Mouse (Mus musculus) ES-E14 (cell line): ENCODE measurements at regions not wholly inside any gene's neighbourhood (a gene's known extent, or its start where the extent isn't known, plus 50 kb on each side); places are given as distances from the start of the nearest gene placed in this dataset.
"Not testable (repeated sequence)": the region's sequence is repeated elsewhere in the genome, so short reads cannot be mapped to it uniquely, and the experiment has no call there.

Experiments
- DNase-seq: peaks from one replicate; pipeline ENCODE4 v3.0.0-alpha.2; 2013; ENCODE audit warnings: low read depth, low spot score
- H3K27ac ChIP-seq: 2 replicates; pipeline ENCODE4 v1.5.1; 2012; ENCODE audit warnings: low read depth, mild to moderate bottlenecking, low read length, moderate library complexity, mixed read lengths; ENCODE audit not compliant: poor library complexity, insufficient read depth, severe bottlenecking
- H3K36me3 ChIP-seq: 2 replicates; pipeline ENCODE4 v1.6.1; 2012; ENCODE audit warnings: mild to moderate bottlenecking, low read length, moderate library complexity, mixed read lengths; ENCODE audit not compliant: control insufficient read depth, poor library complexity, insufficient read depth, severe bottlenecking
- H3K4me1 ChIP-seq, 2 experiments: fragments of 150-350 bp in 1 of 2; sonication (generic) in 1 of 2; 2 replicates each; pipeline ENCODE4 v1.6.1; 2012; ENCODE audit warnings: low read length in 2 of 2, mild to moderate bottlenecking in 1 of 2, mixed read lengths in 1 of 2; ENCODE audit not compliant: control insufficient read depth in 2 of 2, insufficient read depth in 2 of 2, poor library complexity in 1 of 2
- H3K4me3 ChIP-seq, 2 experiments: fragments of 150-350 bp in 1 of 2; sonication (generic) in 1 of 2; 2 replicates each; pipeline ENCODE4 v1.5.1; 2012; ENCODE audit warnings: low read length in 2 of 2, low read depth in 1 of 2, mild to moderate bottlenecking in 1 of 2, mixed read lengths in 1 of 2; ENCODE audit not compliant: insufficient read depth in 1 of 2, poor library complexity in 1 of 2, severe bottlenecking in 1 of 2
- H3K9ac ChIP-seq: 2 replicates; pipeline ENCODE4 v1.6.1; 2012; ENCODE audit warnings: low read depth, mild to moderate bottlenecking, low read length, mixed read lengths; ENCODE audit not compliant: poor library complexity, insufficient read depth, severe bottlenecking
- H3K9me3 ChIP-seq: fragments of 150-350 bp; sonication (generic); 2 replicates; pipeline ENCODE4 v1.6.1; 2012; ENCODE audit warnings: low read depth, mild to moderate bottlenecking, low read length; ENCODE audit not compliant: control insufficient read depth, insufficient read depth
- CHD2 ChIP-seq: IDR thresholded peaks from 2 replicates; pipeline ENCODE4 v1.6.1; 2014; ENCODE audit warnings: mild to moderate bottlenecking, low read depth, low read length, inconsistent platforms
- HCFC1 ChIP-seq: IDR thresholded peaks from 2 replicates; pipeline ENCODE4 v1.6.1; 2012; ENCODE audit warnings: low read length, inconsistent platforms, borderline replicate concordance; ENCODE audit not compliant: insufficient read depth
- MAFK ChIP-seq: IDR thresholded peaks from 2 replicates; pipeline ENCODE4 v1.6.1; 2014; ENCODE audit warnings: mild to moderate bottlenecking, low read depth, low read length, inconsistent platforms; ENCODE audit not compliant: insufficient read depth
- ZC3H11A ChIP-seq: IDR thresholded peaks from 2 replicates; pipeline ENCODE4 v1.6.1; 2012; ENCODE audit warnings: low read depth, mild to moderate bottlenecking, inconsistent platforms, low read length, borderline replicate concordance
- ZNF384 ChIP-seq: IDR thresholded peaks from 2 replicates; pipeline ENCODE4 v1.6.1; 2012; ENCODE audit warnings: low read depth, low read length, inconsistent platforms
- in situ Hi-C, 2 experiments: fragments of 600-800 bp; cut with MboI; formaldehyde crosslinking; loops; one replicate each; pipeline ENCODE4 v1.15.1; 2025; ENCODE audit warnings: low sequenced_read_pairs in 2 of 2, inconsistent platforms in 1 of 2; ENCODE audit not compliant: unreplicated experiment in 2 of 2

DNA sequence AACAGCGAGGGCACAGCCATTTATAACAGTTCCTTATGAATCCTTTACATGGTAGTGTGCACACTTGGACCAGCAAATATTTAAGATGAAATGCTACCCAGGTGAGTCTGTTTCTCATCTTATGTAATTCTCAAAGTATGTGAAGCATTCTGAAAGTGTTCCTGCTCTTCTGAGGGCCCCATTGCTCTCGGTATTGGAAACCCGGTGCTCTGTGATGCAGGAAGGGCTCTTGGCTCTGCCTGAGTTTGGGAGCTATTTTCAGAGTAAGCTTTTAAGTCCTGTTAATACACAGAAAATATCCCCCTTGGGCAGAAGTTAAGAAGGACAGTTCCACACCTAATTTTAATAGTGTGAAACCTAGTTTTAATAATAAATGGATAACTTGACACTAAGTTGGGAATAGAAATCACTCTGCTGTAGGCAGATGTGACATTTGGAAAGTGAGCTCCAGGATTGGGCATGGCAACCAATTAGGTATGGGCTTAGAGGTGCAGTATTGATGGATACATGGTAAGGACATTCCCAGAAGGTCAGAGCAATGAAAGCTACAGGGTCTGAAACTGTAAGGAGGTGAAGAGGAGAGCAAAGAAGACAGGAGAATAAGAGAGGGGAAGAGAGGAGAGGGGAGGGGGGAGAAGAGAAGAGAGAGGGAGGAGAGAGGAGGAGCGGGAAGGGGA, 145.8 kb upstream of the Slc25a13 start:
- TF ChIP-seq ZNF384 (no peak), MAFK (no peak), CHD2 (no peak), ZC3H11A (no peak), HCFC1 (no peak)

DNA sequence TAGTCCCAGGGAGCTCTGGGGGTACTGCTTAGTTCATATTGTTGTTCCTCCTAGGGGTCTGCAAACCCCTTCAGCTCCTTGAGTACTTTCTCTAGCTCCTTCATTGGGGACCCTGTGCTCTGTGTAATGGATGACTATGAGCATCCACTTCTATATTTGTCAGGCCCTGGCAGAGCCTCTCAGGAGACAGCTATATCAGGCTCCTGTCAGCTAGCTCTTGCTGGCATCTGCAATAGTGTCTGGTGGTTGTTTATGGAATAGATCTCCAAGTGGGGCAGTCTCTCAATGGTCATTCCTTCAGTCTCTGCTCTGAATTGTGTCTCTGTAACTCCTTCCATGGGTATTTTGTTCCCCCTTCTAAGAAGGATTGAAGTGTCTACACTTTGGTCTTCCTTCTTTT, 144.2 kb upstream of the Slc25a13 start:
- H3K36me3 ChIP-seq, H3K4me1 ChIP-seq, H3K27ac ChIP-seq, H3K4me3 ChIP-seq, H3K9ac ChIP-seq, H3K9me3 ChIP-seq, DNase-seq, in situ Hi-C loops: not testable (repeated sequence)

More for the DNA sequence above, 145.8 kb upstream of the Slc25a13 start:
- Histone ChIP-seq H3K27ac (no peak overlapping the region), H3K4me3 (no peak overlapping the region), H3K9ac (no peak overlapping the region), H3K4me1 (no peaks in the 10 kb centered on the region), H3K36me3 (no peaks in the 10 kb centered on the region), H3K9me3 (no peaks in the 10 kb centered on the region)
- in situ Hi-C loops = no loop called here
- DNase-seq = no peak

DNA sequence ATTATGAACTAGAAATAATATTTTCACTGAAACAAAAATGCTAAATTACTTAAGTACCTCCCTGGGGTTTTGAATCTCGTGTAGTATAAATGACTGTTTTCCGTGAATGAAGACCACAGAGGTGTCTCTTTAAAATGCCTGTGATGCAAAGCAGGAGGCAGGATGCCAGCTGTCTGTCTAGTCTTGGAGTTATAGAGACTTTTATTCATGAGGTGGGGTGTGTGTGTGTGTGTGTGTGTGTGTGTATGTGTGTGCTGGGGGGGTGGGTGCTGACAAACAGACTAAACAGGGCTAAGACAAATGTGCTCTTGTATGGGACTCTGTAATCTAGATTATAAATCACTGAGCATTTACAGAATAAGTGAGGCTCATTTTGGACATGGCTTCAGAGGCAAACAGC, 140.5 kb upstream of the Slc25a13 start:
- H3K4me1 ChIP-seq = no peaks in the 10 kb centered on the region
- no peak overlapping the region for H3K27ac ChIP-seq
- H3K9ac ChIP-seq = no peak overlapping the region
- TF ChIP-seq CHD2 (no peak), HCFC1 (no peak), ZC3H11A (no peak), ZNF384 (no peak), MAFK (no peak)
- no peak for DNase-seq
- H3K4me3 ChIP-seq = no peak overlapping the region
- no peaks in the 10 kb centered on the region for H3K36me3 ChIP-seq
- H3K9me3 ChIP-seq = no peaks in the 10 kb centered on the region
- in situ Hi-C loops = no loop called here

DNA sequence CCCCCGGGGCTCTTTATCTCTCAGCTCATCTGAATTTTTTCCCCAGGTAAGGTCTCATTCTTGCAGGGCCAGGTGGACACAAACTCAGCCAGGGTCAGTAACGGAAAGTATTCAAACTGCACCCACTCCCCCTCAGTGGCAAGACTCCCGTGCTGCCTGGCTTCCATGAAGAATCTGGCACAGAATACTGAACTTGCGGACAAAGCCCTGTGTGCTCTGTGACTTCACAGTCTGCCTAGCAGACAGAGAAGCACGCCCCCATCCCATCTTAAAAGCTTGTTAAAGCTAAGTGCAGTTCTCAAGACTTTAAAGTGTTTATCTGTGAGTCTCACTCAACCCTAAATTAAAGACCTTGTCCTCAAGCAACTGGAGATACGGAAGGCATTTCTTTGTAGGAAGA, 140.0 kb upstream of the Slc25a13 start:
- Histone ChIP-seq H3K36me3 (no peaks in the 10 kb centered on the region), H3K27ac (no peak overlapping the region), H3K9ac (no peak overlapping the region), H3K9me3 (no peaks in the 10 kb centered on the region), H3K4me1 (no peaks in the 10 kb centered on the region), H3K4me3 (no peak overlapping the region)
- in situ Hi-C loops = no loop called here
- no peak for DNase-seq
- TF ChIP-seq CHD2 (no peak), ZC3H11A (no peak), MAFK (no peak), HCFC1 (no peak), ZNF384 (no peak)

DNA sequence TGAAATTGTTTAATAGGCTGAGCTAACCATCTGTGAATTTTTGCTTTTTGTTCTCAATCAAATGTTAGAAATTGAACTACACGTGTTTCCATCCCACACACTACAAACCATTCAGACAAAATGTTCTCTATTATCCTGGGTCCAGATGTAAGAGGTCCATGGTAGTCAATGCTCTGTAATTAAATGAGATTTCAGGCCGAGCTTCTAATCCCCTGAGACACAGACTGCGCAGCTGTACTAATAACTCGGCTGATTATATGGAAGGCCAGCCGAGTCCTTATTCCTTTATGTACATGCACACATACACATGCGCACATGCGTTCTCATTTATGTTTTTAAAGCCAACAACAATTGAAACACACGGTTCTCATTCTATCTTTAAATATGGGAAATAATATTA, 118.3 kb upstream of the Slc25a13 start:
- in situ Hi-C loops = no loop called here
- DNase-seq = no peak
- no peak overlapping the region for H3K27ac ChIP-seq
- H3K9me3 ChIP-seq = no peaks in the 10 kb centered on the region
- TF ChIP-seq CHD2 (no peak), ZC3H11A (no peak), HCFC1 (no peak), ZNF384 (no peak), MAFK (no peak)
- H3K4me1 ChIP-seq = no peaks in the 10 kb centered on the region
- no peak overlapping the region for H3K4me3 ChIP-seq
- H3K36me3 ChIP-seq = no peaks in the 10 kb centered on the region
- no peak overlapping the region for H3K9ac ChIP-seq
